Mouse (Mus musculus) lung, postnatal 0 days (tissue): ENCODE results near the gene Acot2. TPM values are rescaled to one million over a fixed set of nuclear protein-coding genes. Genes with fewer than 3 reads are reported as not detected.

ENCODE experiments used
- ATAC-seq: fragments of 200-750 bp; cut with Nextera tagmentation; 2 replicates; pipeline ENCODE4 v1.8.0; 2017; ENCODE audit warnings: moderate library complexity
- DNase-seq: peaks from one replicate; pipeline ENCODE4 v3.0.0-alpha.2; 2016; ENCODE audit warnings: low spot score
- H3K27ac ChIP-seq: fragments of 300-500 bp; sonication (generic); 2 replicates; pipeline ENCODE4 v1.5.1; 2014; ENCODE audit warnings: antibody characterized with exemption, mild to moderate bottlenecking, low read length, mixed read lengths
- H3K27me3 ChIP-seq: fragments of 300-500 bp; sonication (generic); replicated peaks from 2 replicates; pipeline ENCODE4 v1.6.1; 2014; ENCODE audit warnings: low read length, mixed read lengths; ENCODE audit not compliant: insufficient read depth
- H3K36me3 ChIP-seq: fragments of 300-500 bp; sonication (generic); 2 replicates; pipeline ENCODE4 v1.6.1; 2014; ENCODE audit warnings: low read length, mixed read lengths; ENCODE audit not compliant: insufficient read depth
- H3K4me1 ChIP-seq: fragments of 300-500 bp; sonication (generic); 2 replicates; pipeline ENCODE4 v1.6.1; 2014; ENCODE audit warnings: antibody characterized with exemption, low read depth, low read length, mixed read lengths; ENCODE audit not compliant: insufficient read depth
- H3K4me2 ChIP-seq: fragments of 300-500 bp; sonication (generic); replicated peaks from 2 replicates; pipeline ENCODE4 v1.6.1; 2014; ENCODE audit warnings: low read depth, mild to moderate bottlenecking, low read length, moderate library complexity, mixed read lengths
- H3K4me3 ChIP-seq: fragments of 300-500 bp; sonication (generic); 2 replicates; pipeline ENCODE4 v1.5.1; 2014; ENCODE audit warnings: low read depth, low read length
- H3K9ac ChIP-seq: fragments of 300-500 bp; sonication (generic); replicated peaks from 2 replicates; pipeline ENCODE4 v1.6.1; 2014; ENCODE audit warnings: low read depth, mild to moderate bottlenecking
- H3K9me3 ChIP-seq: fragments of 300-500 bp; sonication (generic); 2 replicates; pipeline ENCODE4 v1.6.1; 2016; ENCODE audit warnings: low read length, mixed read lengths
- CTCF ChIP-seq: IDR thresholded peaks from 2 replicates; pipeline ENCODE4 v1.5.1; 2016; ENCODE audit warnings: antibody characterized with exemption, mild to moderate bottlenecking
- EP300 ChIP-seq: IDR thresholded peaks from 2 replicates; pipeline ENCODE4 v1.6.1; 2016; ENCODE audit warnings: antibody characterized with exemption, mild to moderate bottlenecking, control low read depth
- WGBS: fragments of 180-500 bp; shearing (Covaris S2); extraction: QIAGEN DNeasy Blood & Tissue Kit; methylation state at CpG from one replicate; pipeline ENCODE4 v1.1.7; 2014; 5-methylcytosine and 5-hydroxymethylcytosine counted together
- polyA plus RNA-seq: library from polyadenylated mRNA; unstranded; fragments of >200 nt; fragmentation: Nextera tagmentation; extraction: Ambion mirVana; gene quantifications from 2 replicates; pipeline ENCODE4 v1.2.1, GENCODE M21; 2015

The Acot2 gene
- polyA plus RNA-seq, 1 experiment from 2014 or later: 79.7 TPM

- H3K27ac ChIP-seq: no peak overlapping the region
- no peak for TF ChIP-seq EP300
- TF ChIP-seq CTCF: no peak
- no peaks in the 10 kb centered on the region for H3K27me3 ChIP-seq
- DNase-seq (no peak), ATAC-seq (no peak)
- no peaks in the 10 kb centered on the region for H3K9me3 ChIP-seq
- H3K9ac ChIP-seq: no peak overlapping the region
- H3K4me1 ChIP-seq: no peaks in the 10 kb centered on the region
- H3K36me3 ChIP-seq: no peaks in the 10 kb centered on the region
- H3K4me3 ChIP-seq: no peak overlapping the region
- 85% methylated on average over 9 of the region's 9 CpGs for WGBS
- no peak overlapping the region for H3K4me2 ChIP-seq
Measured at GRCm38 (mm10) chr12:83958278-83958677, 29.4 kb upstream of the Acot2 start.

DNA sequence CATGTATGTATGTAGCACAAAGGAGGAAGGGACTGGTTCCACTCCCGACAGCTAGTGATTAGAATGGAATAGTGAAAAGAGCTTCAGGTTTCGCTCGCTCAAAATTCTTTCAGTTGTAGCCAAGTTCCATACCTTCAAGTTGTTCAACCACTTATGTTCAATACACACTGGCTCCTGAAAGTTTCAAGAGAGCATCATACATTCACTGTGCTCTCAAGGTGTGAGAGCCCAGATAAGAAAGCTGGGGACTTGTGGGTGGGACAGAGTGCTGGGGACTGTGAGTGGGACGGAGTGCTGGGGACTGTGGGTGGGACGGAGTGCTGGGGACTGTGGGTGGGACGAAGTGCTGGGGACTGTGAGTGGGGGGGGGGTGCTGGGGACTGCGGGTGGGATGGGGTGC, 22.4 kb upstream of the Acot2 start:
- no peak overlapping the region for H3K27ac ChIP-seq
- 55% methylated on average over 6 of the region's 7 CpGs for WGBS

DNA sequence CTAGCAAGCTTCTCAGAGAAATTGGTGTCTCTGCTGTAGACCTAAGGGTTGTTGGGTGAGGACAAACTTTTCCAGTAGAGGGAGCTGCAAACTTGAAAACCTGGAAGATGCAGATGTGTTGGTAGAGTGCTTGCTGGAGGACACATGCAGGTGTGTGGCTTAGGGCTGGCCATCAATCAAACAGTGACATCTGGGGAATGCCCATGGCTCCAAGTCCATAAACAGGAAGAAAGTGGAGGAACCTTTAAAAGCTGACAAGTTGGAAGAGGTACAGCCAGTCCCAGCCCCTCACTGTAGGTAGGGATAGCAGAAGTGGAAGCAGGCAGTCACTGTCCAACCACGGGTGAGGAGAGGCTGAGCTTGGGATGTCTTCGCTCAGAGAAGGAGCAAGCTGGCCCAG, 15.5 kb upstream of the Acot2 start:
- DNase-seq (peak; percentile 78), ATAC-seq (peak; percentile 62)
- no peak overlapping the region for H3K9ac ChIP-seq
- no peak for TF ChIP-seq EP300
- TF ChIP-seq CTCF: peak; percentile 79
- no peaks in the 10 kb centered on the region for H3K27me3 ChIP-seq
- no peak overlapping the region for H3K4me3 ChIP-seq
- no peaks in the 10 kb centered on the region for H3K9me3 ChIP-seq
- WGBS: 32% methylated on average over 2 of the region's 2 CpGs
- no peak overlapping the region for H3K27ac ChIP-seq
- no peak overlapping the region for H3K4me2 ChIP-seq
- H3K4me1 ChIP-seq: no peaks in the 10 kb centered on the region
- H3K36me3 ChIP-seq: no peaks in the 10 kb centered on the region

More for the DNA sequence above, 22.4 kb upstream of the Acot2 start:
- peak; percentile 17; the same call in 1 of the 2 replicates for TF ChIP-seq EP300
- TF ChIP-seq CTCF: no peak
- H3K4me2 ChIP-seq: no peak overlapping the region
- H3K4me3 ChIP-seq: no peak overlapping the region
- H3K27me3 ChIP-seq: no peaks in the 10 kb centered on the region
- H3K4me1 ChIP-seq: no peaks in the 10 kb centered on the region
- no peaks in the 10 kb centered on the region for H3K9me3 ChIP-seq
- DNase-seq (peak; percentile 79), ATAC-seq (peak; percentile 94)
- H3K36me3 ChIP-seq: no peaks in the 10 kb centered on the region
- H3K9ac ChIP-seq: no peak overlapping the region

GRCm38 (mm10) chr12:83978862-83979261, 8.8 kb upstream of the Acot2 start:
- peaks cover 5% of the 10 kb centered on the region; the same call in 1 of the 2 replicates for H3K4me1 ChIP-seq
- no peaks in the 10 kb centered on the region for H3K9me3 ChIP-seq
- WGBS: 94% methylated on average over 6 of the region's 6 CpGs
- H3K4me2 ChIP-seq: no peak overlapping the region
- no peaks in the 10 kb centered on the region for H3K27me3 ChIP-seq
- H3K9ac ChIP-seq: no peak overlapping the region
- DNase-seq (no peak), ATAC-seq (no peak)
- TF ChIP-seq EP300: no peak
- no peak for TF ChIP-seq CTCF
- no peak overlapping the region for H3K27ac ChIP-seq
- no peak overlapping the region for H3K4me3 ChIP-seq
- H3K36me3 ChIP-seq: no peaks in the 10 kb centered on the region

DNA sequence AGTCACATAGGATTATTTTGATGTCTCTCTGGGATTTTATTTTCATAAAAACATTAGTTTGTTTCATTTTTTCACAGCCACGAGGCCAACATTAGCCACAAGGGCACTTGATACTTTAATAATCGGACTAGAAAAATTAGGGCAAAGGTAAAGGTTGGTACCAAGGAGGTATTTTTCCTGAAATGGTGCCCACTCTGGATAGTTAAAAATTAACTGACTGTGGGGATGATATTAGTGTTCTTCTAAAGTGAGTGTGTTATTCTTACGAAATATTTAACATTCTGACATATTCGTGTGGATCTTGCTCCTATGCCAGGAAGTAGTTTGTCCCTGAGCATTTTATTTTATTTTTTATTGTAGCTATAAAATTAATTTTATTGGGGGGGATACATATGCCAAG, 6.0 kb upstream of the Acot2 start:
- H3K9ac ChIP-seq: no peak overlapping the region
- 42% methylated on average over 4 of the region's 4 CpGs for WGBS

DNA sequence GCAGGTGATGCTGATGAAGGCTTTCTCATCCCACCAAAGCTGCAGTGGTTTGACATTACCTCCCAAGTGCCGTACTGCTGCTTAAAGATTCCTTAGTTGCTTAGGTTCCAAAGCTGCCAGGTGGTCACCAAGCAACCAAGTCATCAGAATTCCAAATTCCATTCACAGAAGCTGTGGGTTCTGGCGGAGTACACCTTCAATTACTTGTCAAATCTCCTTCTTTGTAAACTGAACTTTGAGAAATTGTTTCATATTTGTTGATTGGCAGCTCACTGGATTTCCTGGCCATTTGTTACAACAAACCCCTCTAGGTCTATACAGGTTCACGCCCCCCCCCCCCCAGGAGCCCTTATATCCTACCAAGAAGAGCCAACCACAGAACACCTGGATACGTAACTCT, 2.9 kb upstream of the Acot2 start, which contains the start of gene Heatr4:
TSS of gene Heatr4 (minus strand) at position 101 of the 400 bp plus-strand sequence.
- DNase-seq (no peak), ATAC-seq (no peak)
- WGBS: 62% methylated on average over 4 of the region's 4 CpGs
- Histone ChIP-seq H3K9ac (no peak within 1 kb of the TSS), H3K4me2 (no peak within 1 kb of the TSS), H3K4me1 (peaks cover 17% of the 10 kb centered on the region; the same call in 1 of the 2 replicates), H3K4me3 (no peak within 1 kb of the TSS), H3K36me3 (no peaks in the 10 kb centered on the region), H3K27ac (no peak within 1 kb of the TSS), H3K27me3 (no peaks in the 10 kb centered on the region), H3K9me3 (no peaks in the 10 kb centered on the region)
- TF ChIP-seq EP300 (no peak), CTCF (no peak)

More for the DNA sequence above, 6.0 kb upstream of the Acot2 start:
- no peak overlapping the region for H3K27ac ChIP-seq
- TF ChIP-seq EP300: no peak
- no peak for TF ChIP-seq CTCF
- no peak overlapping the region for H3K4me2 ChIP-seq
- no peaks in the 10 kb centered on the region for H3K36me3 ChIP-seq
- H3K9me3 ChIP-seq: no peaks in the 10 kb centered on the region
- H3K4me3 ChIP-seq: no peak overlapping the region
- DNase-seq (no peak), ATAC-seq (no peak)
- H3K27me3 ChIP-seq: no peaks in the 10 kb centered on the region
- H3K4me1 ChIP-seq: peaks cover 8% of the 10 kb centered on the region; the same call in 1 of the 2 replicates

DNA sequence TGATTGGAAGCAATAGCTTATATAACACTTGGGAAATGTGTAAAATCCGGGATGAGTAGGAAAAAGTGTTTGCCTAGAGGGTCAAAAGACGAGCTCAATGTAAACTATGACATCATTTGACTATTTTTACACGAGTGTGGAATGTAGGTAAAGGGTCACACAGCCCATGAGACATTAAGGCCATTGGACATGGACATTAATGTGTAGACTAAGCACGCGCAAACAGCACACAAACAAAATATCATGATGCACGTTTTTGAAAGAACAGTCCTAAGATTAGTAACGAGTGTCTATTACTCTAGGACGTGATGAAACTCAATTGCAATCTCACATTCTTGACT, 449 bp upstream of the Acot2 start:
- WGBS: 9% methylated on average over 8 of the region's 8 CpGs
- peaks cover 13% of the 10 kb centered on the region; the same call in 1 of the 2 replicates for H3K4me1 ChIP-seq
- H3K4me3 ChIP-seq: peak overlapping the region; percentile 67
- TF ChIP-seq EP300: no peak
- TF ChIP-seq CTCF: no peak
- H3K27me3 ChIP-seq: no peaks in the 10 kb centered on the region
- H3K4me2 ChIP-seq: peak overlapping the region; percentile 60
- no peaks in the 10 kb centered on the region for H3K9me3 ChIP-seq
- peak; percentile 32 for ATAC-seq
- peak overlapping the region; percentile 68; the same call in 1 of the 2 replicates for H3K9ac ChIP-seq
- DNase-seq: no peak
- H3K27ac ChIP-seq: peak overlapping the region; percentile 97
- no peaks in the 10 kb centered on the region for H3K36me3 ChIP-seq
